11 mouse cellular contexts compared by ENCODE assay signal in the genomic region with DNA sequence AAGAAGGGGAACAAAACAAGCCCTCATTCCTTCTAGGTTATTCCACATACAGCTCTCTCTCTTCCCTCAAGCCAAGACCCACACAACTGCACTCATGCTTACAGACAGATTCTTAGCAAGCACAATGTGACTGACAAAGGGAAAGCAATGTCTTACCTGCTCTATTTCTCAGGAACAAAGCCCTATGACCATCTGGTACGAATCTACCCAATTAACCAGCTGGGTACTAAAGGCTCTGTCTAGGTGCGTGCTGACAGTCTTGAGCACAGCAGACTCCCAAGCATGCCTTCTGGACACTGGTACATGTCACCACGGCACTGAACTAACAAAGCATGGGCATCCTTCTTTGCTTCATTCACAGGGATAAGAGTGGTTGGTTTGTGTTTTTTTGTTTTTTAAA.
DNase-seq lines count a peak whose midpoint lies in the region; ATAC-seq lines count a peak whose summit lies in the region.
"Had no signal": no experiment of that assay in that cellular context is flagged by ENCODE, and none has a peak within 500 bp of the region (broad histone marks: within the 10 kb centered on the region; RNA-seq: fewer than 3 reads in every experiment).

No protein-coding gene starts in this region.

- H3K4me2 ChIP-seq in kidney, embryonic 15.5 days = no peak overlapping the region
- no peak overlapping the region for H3K4me2 ChIP-seq in hindbrain, embryonic 14.5 days (replicated peaks)
- H3K4me2 ChIP-seq: midbrain, embryonic 15.5 days had no signal

- H3K4me3 ChIP-seq in kidney, embryonic 15.5 days (replicated peaks) = no peak overlapping the region
- H3K4me3 ChIP-seq in hindbrain, embryonic 14.5 days (replicated peaks; ENCODE audit: low read length) = no peak overlapping the region
- H3K4me3 ChIP-seq: midbrain, embryonic 15.5 days had no signal

- H3K9me3 ChIP-seq in kidney, embryonic 15.5 days (replicated peaks) = no peaks in the 10 kb centered on the region
- H3K9me3 ChIP-seq in hindbrain, embryonic 14.5 days (ENCODE audit: control insufficient read depth, low read length) = no peaks in the 10 kb centered on the region
- H3K9me3 ChIP-seq: midbrain, embryonic 15.5 days had no signal

- H3K27ac ChIP-seq in kidney, embryonic 15.5 days = peak overlapping the region; percentile 59
- H3K27ac ChIP-seq in hindbrain, embryonic 14.5 days = peak overlapping the region; percentile 68
- H3K27ac ChIP-seq: midbrain, embryonic 15.5 days had no signal

- DNase-seq in kidney, adult 8-10 months = no peak
- peak; percentile 72 for DNase-seq in cerebellum, adult 9-10 months
- DNase-seq in hindbrain, embryonic 14.5 days (ENCODE audit: low spot score) = no peak
- DNase-seq in left cerebral cortex, adult 9 months (ENCODE audit: low spot score in 2 of 2) = no peak
- no peak for DNase-seq in thymus, postnatal 10 days (ENCODE audit: low spot score in 2 of 2)
- no peak for DNase-seq in layer of hippocampus, adult 9-11 months
- DNase-seq: lung, adult 2 months had no signal

- no peaks in the 10 kb centered on the region for H3K27me3 ChIP-seq in kidney, embryonic 15.5 days
- no peaks in the 10 kb centered on the region for H3K27me3 ChIP-seq in hindbrain, embryonic 14.5 days (ENCODE audit: control insufficient read depth, insufficient read depth, low read length)
- H3K27me3 ChIP-seq: CH12.LX; midbrain, embryonic 15.5 days had no signal

- no peak for ATAC-seq in kidney, embryonic 15.5 days (replicated peaks; ENCODE audit: low FRiP score)
- ATAC-seq in CD4-positive, CD25-positive, alpha-beta regulatory T cell, adult 4 months = peak; percentile 3
- ATAC-seq in hindbrain, embryonic 14.5 days (ENCODE audit: low FRiP score) = no peak
- ATAC-seq: midbrain, embryonic 15.5 days had no signal

- WGBS in kidney, embryonic 15.5 days = 74% methylated on average over 3 of the region's 3 CpGs
- 56% methylated on average over 3 of the region's 3 CpGs for WGBS in hindbrain, embryonic 14.5 days

- no peaks in the 10 kb centered on the region for H3K36me3 ChIP-seq in kidney, embryonic 15.5 days
- no peaks in the 10 kb centered on the region for H3K36me3 ChIP-seq in hindbrain, embryonic 14.5 days (replicated peaks; ENCODE audit: control insufficient read depth, insufficient read depth)
- H3K36me3 ChIP-seq: midbrain, embryonic 15.5 days had no signal

- H3K4me1 ChIP-seq in kidney, embryonic 15.5 days = peaks cover 45% of the 10 kb centered on the region
- H3K4me1 ChIP-seq in hindbrain, embryonic 14.5 days (replicated peaks; ENCODE audit: control insufficient read depth, insufficient read depth, low read length) = peaks cover 47% of the 10 kb centered on the region

- H3K9ac ChIP-seq in kidney, embryonic 15.5 days = no peak overlapping the region
- no peak overlapping the region for H3K9ac ChIP-seq in hindbrain, embryonic 14.5 days
- H3K9ac ChIP-seq: midbrain, embryonic 15.5 days had no signal
